21 mouse cellular contexts compared by ENCODE assay signal in the genomic region with DNA sequence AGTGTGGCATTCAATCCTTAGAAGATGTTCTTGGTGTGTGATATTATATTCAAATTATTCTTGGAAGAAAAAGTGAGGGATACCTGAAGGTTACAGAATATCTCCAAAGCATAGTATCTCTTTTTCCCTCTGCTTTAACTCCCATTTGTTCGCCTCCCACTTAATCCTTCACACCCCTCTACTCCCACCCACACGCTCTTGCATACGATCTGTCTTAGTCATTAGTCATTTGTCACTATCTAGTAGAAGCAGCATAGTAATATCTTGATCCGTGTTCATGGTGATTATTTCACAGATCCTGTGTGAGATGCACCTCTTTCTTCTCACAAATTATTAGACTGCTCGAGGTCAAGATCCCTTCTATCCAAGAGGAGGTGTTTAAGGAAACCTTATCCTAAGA.
A peak's percentile ranks its signal among the peaks of the same experiment; 100 is the strongest.
DNase-seq lines count a peak whose midpoint lies in the region; TF ChIP-seq lines count a peak whose summit lies in the region.
"Had no signal": no experiment of that assay in that cellular context is flagged by ENCODE, and none has a peak within 500 bp of the region (broad histone marks: within the 10 kb centered on the region; RNA-seq: fewer than 3 reads in every experiment).

No protein-coding gene starts in this region.

- intact Hi-C loops in left cerebral cortex, adult 2 months (cut with DNase I) = no loop called here

- H3K27ac ChIP-seq in left cerebral cortex, adult 2 months = no peak overlapping the region
- H3K27ac ChIP-seq: forebrain, embryonic 10.5 days; forebrain, embryonic 13.5 days; heart, embryonic 15.5 days; hindbrain, embryonic 10.5 days; hindbrain, embryonic 13.5 days had no signal

- TF ChIP-seq CTCF in left cerebral cortex, adult 2 months (IDR thresholded peaks at IDR 0.05) = no peak

- DNase-seq in layer of hippocampus, adult 18-20 months (ENCODE audit: low spot score in 2 of 2) = peak; percentile 30 to 57
- DNase-seq in layer of hippocampus, postnatal 14 days (ENCODE audit: low spot score in 2 of 2) = no peak
- peak; percentile 12 for DNase-seq in left cerebral cortex, adult 11 months (ENCODE audit: low spot score)
- DNase-seq in left cerebral cortex, adult 2 months (ENCODE audit: extremely low spot score in 1 of 2, low spot score in 2 of 2) = no peak
- peak; percentile 51 for DNase-seq in brain, adult 2 months (ENCODE audit: low read depth, low spot score)
- DNase-seq in adrenal gland, postnatal 10 days = no peak
- DNase-seq: adrenal gland, postnatal 14 days; B cell, adult 2 months; cerebellum, adult 11-12 months; cerebellum, adult 8-10 months; cerebellum, postnatal 10 days; gastrocnemius, postnatal 25 days; heart, adult 18-20 months; heart, postnatal 10 days; heart, postnatal 36 days had no signal

- H3K4me3 ChIP-seq in left cerebral cortex, adult 2 months = no peak overlapping the region
- H3K4me3 ChIP-seq: forebrain, embryonic 10.5 days; forebrain, embryonic 13.5 days; heart, embryonic 12.5 days; heart, embryonic 15.5 days; hindbrain, embryonic 10.5 days; hindbrain, embryonic 13.5 days had no signal

Comparison
In these comparisons a context has a peak if more than half of its experiments do, and no peak if none do; other contexts are left out.
1. DNase-seq: peak in layer of hippocampus, adult 18-20 months (2 of 2), left cerebral cortex, adult 11 months (single experiment) and brain, adult 2 months (single experiment); none in layer of hippocampus, postnatal 14 days (0 of 2), left cerebral cortex, adult 2 months (0 of 2) and adrenal gland, postnatal 10 days (single experiment).